Mouse (Mus musculus): Measurements from ENCODE around the gene 0610012G03Rik.
"Not testable (repeated sequence)": the region's sequence is repeated elsewhere in the genome, so short reads cannot be mapped to it uniquely, and the experiment has no call there.

Gene 0610012G03Rik

DNA sequence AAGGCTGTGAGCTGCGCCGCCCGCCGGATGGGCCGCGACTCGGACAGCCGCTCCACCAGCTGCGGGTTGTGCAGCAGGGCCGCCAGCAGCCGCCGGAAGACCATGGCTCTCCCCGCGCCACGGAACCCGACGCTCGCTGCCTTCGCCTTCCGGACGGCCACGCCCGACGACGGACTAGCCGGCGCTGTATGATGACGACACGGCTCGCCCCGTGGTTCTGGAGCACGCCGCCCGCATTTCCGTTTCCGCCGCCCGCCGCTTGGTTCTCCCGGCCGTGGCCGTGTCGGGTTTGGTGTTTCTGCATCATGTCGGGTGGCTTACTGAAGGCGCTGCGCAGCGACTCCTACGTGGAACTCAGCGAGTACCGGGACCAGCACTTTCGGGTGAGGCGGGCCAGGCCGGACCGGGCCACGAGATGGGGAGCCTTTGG lies at the start of gene 0610012G03Rik, which contains the start of gene Ncbp2:
TSS of gene 0610012G03Rik (minus strand) at position 150 of the 430 bp plus-strand sequence.
TSS of gene Ncbp2 (plus strand) at position 169 of the 430 bp plus-strand sequence.
- peak; percentile 92 to 94 for DNase-seq (ENCODE audit: low spot score in 2 of 2)

DNA sequence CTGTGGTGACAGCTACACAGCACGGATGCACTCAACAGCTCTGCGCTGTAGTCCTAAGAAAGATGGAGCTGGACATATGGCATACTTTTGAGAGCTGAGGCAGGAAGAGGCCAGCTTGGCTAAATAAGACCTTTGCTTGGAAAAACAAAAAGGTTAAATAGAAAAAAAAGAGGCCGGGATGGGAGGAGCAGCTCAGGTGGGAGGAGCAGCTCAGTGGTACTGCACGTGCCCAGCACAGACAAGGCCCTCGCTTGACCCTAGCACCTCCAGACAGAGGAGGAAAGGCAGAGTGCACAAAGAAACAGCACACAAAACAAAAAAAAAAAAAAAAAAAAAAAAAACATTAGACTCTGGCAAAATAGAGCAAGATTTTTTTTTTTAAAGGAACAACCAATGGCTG lies 48.1 kb upstream of the 0610012G03Rik start:
- DNase-seq (ENCODE audit: low spot score in 2 of 2), result no peak

DNA sequence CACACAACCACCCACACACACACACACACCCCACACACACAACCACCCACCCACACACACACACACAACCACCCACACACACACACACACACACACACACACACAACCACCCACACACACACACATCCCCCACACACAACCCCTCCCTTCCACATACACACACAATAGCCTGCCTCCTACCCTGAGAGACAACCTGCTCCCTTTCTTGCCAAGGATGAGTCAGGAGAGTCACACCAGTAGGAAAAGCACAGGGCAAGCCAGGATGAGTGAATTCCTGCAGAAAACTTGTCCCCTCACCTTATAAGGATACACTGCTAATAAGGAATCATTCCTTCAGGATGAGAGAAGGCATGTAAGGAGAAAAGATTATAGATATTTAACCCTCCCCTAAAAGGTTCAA lies 45.7 kb upstream of the 0610012G03Rik start:
- no peak for DNase-seq (ENCODE audit: low spot score in 2 of 2)

DNA sequence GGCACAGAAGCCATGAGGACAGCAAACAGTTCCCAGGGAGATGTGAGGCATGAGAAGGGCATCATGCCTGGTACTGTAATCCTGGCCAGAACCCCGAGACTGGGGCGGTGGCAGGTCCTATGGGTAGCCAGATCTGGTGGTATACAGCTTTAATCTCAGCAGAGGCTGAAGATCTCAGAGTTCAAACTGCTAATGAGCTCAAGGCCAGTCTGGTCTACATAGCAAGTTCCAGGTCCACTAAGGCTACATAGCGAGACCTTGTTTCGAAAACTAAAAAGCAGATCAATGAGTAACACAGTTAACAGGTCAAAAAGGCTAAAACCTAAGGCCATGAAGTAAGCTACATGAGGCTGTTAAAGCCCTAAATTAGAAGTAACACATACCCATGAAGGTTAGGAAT lies 44.9 kb upstream of the 0610012G03Rik start:
- DNase-seq (ENCODE audit: low spot score in 2 of 2), result no peak

DNA sequence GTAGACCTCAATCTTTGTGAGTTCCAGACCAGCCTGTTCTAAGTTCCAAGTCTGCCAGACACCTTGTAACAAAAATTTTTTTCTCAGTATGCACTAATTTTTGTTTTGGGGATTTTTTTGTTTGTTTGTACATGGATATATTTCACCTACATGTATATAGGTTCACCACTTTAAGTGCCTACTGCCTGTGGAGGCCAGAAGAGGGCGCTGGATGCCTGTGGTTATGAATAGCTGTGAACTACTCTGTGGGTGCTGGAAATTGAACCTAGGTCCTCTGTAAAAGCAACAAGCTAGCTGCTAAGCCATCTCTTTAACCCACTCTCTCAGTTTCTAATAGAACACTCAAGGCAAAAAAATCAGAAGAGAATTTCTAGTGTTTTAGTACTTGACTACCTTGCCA lies 43.7 kb upstream of the 0610012G03Rik start:
- DNase-seq (ENCODE audit: low spot score in 2 of 2), result no peak

DNA sequence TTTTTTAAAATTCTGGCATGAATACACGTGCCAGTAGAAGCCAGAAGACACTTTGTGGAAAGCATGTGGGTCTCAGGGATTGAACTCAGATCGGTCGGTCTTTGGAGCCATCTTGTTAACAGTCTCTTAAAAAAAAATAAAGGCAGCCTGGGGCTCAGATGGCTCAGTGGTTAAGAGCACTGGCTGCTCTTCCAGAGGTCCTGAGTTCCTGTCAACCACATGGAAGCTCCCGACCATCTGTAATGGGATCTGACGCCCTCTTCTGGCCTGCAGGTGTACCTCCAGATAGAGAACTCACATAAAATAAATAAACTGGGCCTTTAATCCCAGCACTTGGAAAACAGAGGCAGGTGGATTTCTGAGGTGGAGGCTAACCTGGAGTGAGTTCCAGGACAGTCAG lies 32.7 kb upstream of the 0610012G03Rik start:
- no peak for DNase-seq (ENCODE audit: low spot score in 2 of 2)

DNA sequence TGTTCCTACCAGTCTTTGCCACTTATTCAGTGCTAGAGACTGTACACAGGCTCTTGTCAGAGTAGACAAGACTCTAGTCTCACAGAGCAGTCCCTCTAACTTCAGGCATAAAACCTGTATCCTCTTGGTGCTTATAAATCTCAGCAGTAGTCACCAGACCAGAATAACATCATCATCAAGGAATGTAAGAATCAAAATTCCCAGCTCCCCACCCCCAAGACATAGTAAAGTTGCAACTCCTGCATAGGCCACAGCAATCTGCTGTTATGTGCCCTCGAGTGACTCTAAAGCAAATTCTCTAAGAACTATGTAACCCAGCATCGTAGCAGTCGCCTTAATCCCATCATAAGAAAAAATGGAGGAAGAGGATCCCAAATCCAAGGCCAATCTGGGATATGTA lies 31.2 kb upstream of the 0610012G03Rik start:
- no peak for DNase-seq (ENCODE audit: low spot score in 2 of 2)

DNA sequence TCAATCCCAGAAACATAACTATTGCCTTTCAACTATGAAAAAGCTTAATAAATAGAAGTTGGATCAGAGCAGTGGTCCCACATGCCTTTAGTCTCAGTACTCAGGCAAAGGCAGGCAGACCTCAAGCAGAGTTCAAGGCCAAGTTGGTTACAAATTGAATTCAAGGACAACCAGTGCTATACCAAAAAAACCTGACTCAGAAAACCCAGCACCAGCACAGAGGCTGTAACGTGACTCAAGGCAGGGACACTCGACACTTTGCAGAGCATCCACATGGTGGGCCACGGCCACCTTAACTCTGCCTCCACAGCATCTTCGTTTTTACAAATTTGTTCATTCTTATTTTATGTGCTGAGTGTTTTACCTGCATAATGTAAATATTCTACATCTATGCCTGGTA lies 27.0 kb upstream of the 0610012G03Rik start:
- DNase-seq (ENCODE audit: low spot score in 2 of 2), result no peak

DNA sequence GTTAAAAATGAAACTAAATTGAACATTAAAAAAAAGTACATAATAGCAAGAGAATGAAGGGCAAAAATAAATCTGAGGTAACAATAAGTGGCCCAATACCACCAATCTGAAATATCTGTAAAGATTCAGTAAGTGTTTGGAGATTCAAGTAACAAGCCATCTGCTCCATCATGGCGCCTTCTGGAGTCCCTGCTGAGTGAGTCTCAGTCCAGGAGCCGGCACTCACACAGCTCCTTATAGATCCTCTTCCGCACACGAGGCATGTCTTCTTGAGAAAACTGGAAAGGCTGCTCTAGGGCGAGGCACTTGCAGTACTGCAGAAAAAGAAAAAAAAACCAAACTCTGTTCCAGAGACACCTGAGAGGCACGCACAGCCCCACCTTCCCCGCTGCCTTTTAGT lies 14.9 kb upstream of the 0610012G03Rik start:
- DNase-seq (ENCODE audit: low spot score in 2 of 2), result no peak

DNA sequence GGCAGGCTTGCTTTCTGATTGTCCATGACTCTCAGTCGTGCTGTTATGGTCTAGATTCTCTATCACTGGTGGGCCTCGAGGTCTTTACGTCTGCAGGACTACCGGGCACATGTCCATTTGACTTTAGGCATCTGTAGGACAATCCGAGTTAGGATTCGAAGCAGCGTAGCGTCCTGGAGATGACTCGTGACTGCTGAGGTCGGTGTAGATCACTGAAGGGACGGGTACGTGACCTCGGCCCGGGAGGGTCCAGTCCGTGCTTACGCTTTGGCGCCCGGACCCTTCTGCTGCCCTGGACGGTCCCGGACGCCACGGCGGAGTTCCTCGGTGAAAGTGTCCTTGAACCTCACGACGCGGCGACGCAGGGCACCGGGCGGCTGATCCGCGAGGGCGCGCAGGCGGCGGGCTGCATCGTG lies 385 bp downstream of the 0610012G03Rik start:
- peak in 1 of 2 experiments; percentile 24 for DNase-seq (ENCODE audit: low spot score in 2 of 2)

DNA sequence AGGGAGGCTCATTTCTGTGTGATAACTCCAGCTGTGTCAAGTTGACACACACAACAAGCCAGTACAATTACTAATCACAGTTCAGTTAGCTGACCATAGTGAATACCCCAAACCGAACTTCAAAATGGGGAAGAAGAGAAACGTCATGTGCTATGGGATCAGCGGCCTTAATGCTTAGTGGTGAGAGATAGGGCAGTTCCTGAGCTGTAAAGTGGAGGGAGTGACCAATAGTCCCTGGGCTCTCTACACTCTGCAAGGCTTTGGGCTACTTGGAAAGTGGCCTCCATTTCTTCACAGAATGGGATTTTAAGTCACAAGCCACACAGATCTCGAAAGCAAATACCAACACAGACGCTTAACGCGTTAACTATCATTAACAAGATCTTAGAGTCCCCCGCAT lies 961 bp downstream of the 0610012G03Rik start:
- no peak for DNase-seq (ENCODE audit: low spot score in 2 of 2)

DNA sequence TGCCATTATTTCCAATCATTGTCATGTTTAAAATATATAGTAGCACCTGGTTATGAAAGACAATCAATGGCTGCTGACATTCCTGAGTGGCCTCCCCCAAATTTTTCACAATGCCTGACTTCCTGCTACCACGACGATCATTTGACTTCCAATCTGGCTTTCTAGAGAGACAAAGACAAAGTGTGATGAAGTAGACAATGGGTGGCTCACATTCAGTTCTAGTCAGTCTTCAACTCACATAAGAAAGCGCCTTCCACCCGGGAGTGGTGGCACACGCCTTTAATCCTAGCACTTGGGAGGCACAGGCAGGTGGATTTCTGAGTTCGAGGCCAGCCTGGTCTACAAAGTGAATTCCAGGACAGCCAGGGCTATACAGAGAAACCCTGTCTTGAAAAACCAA lies 2.3 kb downstream of the 0610012G03Rik start:
- not testable (repeated sequence) for DNase-seq (ENCODE audit: low spot score in 2 of 2)

DNA sequence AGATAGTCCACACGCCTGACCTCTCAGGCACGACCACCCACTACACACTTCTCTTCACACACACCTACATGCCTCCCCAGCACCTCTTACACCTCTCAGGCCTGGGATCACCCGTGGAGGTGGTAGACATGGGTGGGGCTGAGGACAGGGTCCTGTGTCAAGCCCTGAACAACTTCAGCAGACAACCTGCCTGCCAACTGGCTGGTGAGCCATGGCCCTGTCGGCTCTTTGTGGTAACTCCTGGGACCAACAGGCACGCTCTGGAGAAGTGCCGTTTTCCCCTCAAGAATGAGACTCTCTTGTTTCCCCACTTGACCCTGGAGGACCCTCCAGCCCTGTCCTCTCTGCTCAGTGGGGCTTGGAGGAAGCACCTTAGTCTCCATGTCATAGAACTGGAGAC lies 2.9 kb downstream of the 0610012G03Rik start:
- no peak for DNase-seq (ENCODE audit: low spot score in 2 of 2)

DNA sequence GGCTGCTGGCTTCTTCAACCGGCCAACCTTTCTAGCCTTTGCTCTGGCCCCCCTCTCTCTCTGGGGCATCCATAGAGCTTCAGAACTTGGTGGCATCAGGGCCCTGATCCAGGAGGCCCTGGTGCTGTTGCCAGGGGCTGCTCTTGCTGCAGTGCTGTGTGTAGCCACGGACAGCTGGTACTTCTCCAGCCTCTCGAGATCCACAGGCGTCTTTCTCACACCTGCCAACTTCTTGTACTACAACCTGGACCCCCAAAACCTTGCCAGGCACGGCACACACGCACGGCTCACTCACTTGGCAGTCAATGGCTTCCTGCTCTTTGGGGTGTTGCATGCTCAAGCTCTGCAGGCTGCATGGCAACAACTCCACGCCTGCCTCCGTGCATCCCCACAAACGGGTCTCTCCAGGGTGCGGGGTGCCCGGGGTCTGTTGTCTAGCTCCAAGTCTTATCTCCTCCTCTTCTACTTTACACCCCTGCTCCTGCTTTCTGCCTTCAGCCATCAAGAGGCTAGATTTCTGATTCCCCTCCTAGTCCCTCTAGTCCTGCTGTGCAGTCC lies 3.5 kb downstream of the 0610012G03Rik start:
- DNase-seq (ENCODE audit: low spot score in 2 of 2), result peak in 1 of 2 experiments; percentile 21

DNA sequence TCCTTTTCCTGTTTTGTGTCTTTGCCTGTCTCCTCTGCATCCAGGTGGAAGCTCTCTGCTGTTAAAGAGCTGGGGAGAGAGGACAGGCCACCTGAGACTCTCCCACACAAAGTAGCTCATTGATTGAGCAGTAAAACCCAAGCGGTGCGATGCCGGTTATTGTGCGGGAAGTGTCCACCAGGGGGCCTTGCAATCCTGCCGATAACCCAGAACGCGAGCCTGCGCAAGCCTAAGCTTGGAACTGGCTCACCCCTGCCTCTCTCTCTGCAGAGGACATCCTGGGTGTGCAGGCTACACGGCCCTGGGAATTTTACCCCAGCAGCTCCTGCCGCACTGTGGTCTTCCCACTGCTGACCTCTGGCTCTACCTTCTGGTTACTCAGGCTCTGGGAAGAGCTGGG lies 4.3 kb downstream of the 0610012G03Rik start:
- peak; percentile 71 to 78 for DNase-seq (ENCODE audit: low spot score in 2 of 2)

DNA sequence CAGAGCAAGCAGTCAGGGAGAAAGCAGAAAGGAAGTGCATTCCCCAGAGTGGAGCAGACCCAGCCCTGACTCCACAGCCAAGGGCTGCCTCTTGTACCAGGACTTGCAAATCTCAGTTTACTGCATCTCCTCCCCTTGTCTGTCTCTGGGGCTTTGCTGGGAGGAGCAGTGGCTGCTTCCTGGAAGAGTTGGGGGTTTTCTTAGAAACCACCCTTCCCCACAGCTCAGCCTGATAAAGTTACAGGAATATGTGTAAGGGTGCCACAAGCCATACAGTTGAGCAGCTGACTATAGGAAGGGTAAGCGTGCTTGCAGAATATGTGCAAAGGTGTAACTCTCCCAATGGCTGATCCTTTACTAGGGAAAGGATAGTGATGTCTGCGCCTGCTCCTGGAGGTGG lies 7.7 kb downstream of the 0610012G03Rik start:
- no peak for DNase-seq (ENCODE audit: low spot score in 2 of 2)

DNA sequence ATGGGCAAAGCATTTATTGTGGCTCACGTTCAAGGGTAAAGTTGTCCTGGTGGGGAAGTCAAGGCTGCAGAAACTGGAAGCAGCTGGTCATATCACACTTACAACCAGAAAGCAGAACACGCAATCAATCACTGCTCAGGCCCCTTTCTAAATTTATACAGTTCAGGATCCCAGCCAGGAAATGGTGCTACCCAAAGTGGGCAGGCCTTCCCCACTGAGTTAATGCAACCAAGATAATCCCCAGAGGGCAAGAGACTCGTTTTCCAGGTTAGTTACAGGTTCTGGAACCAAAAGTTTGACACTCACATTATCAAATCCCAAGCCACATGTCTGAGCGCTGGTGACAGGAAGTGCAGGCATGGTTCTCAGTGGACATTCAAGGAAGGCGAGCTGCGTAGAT lies 9.4 kb downstream of the 0610012G03Rik start:
- DNase-seq (ENCODE audit: low spot score in 2 of 2), result no peak

DNA sequence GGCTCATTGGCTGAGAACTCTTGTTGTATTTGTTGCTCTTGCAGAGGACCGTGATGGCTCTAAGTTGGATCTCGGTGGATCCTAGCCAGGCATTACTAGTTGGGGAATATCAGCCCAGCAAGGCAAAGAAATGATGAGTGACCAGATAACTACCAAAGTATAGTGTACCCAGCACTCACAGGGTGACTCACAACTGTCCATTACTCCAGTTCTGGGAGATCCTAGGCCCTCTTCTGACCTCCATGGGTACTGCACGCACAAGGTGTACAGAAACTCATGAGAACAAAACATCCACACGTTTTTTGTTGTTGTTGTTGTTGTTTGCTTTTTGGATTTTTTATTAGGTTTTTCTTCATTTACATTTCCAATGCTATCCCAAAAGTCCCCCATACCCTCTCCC lies 11.7 kb downstream of the 0610012G03Rik start:
- no peak for DNase-seq (ENCODE audit: low spot score in 2 of 2)

DNA sequence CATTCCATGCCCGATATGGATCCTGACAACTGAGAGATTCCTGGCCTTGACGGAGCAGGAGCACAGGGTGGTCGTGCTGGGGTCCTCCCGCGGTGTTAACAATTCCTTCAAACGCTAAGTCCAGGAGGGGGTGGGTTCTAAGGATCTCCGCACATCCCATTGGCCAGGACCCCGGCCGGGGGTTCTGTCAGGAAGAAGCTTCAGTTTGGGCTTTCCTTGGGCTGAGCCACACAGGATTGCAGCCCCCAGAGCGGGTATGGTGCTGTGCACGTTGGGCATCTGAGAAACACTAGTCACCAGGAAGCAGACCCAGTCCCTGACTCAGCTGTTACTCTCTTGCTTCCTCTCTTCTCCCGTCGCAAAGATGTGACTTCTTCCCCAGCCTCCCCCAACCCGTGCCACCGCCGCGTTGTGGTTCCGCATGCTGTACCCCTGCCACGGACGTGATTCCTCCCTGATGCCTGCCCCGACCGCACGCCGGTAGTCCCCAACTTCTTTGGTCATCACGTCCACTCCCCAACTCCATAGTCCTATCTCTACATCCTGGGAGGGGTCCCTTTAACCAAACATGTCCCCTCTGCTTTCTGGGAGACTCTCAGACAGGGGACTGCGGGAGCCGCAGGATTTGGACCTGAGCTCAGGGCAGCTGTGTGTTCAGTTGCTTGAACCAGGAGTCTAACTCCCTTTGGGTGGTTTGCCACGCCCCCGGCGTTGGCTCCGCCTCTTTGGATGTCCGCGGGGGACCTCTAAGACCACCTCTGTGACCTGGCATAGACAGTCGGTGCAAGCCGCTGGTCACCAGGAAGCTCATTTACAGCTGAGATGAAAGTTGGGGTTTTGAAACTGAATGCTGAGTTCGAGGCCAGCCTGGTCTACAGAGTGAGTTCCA lies 13.0 kb downstream of the 0610012G03Rik start:
- peak in 1 of 2 experiments; percentile 27 for DNase-seq (ENCODE audit: low spot score in 2 of 2)

DNA sequence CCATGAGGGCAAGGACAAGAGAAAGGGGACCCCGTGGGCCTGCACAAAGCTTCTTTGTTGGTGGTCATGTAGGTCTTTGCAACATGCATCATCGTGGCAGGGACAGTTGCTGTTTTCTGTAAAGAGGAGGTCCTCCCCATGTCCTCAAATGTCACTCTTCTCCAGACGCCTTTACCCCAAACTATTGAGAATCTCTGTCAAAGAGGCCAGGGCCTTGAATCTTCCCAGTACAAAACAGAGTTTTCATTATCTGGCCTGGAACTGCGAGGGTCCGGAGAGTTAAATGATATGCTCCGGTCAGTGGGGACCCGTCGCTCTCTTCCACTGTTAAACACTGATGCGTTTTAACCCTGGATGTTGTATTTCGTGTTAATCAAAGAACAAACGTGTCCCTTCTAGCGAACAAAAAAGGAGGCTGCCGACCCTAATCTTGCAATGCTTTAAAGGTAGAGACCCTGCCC lies 13.7 kb downstream of the 0610012G03Rik start:
- peak in 1 of 2 experiments; percentile 21 for DNase-seq (ENCODE audit: low spot score in 2 of 2)

DNA sequence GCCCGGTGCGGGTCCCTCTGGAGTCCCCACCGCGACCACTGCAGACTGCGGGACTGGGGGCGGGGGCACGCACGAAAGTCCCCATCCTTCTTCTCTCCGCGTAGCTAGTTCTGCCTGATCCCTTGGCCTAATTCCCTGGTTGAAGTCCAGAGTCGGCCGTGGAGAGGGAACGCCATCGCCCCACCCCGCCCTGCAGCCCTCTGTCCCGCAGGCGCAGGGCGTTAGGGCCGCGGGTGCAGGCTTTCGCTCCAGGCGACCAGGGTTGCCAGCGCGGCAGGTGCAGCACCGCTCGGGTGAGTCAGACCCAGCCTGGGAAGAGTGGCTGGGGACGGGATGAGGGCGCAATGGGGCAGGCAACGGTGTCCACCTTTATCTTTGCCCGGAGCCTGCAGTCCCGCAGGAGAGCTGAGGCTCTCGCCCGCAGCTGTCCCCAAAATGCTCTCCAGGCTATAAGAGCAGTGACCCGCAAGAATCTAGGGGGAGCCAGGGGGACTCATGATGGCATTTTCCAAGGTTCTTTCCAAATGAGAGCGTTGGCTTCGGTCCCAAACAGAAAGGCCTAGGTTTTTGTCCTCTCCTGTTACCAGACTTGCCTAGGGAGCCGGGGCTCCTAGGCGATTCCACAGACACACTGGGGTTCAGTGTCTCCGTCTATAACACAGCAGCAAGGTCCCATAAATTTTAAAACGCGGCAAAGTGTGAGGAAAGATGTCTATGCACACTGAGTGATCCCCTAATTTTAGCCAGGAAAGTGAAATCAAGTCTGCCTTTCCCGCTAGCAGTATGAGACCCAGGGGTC lies 14.3 kb downstream of the 0610012G03Rik start, which contains the start of gene Pigz:
TSS of gene Pigz (plus strand) at position 101 of the 799 bp plus-strand sequence.
- peak in 1 of 2 experiments; percentile 32 for DNase-seq (ENCODE audit: low spot score in 2 of 2)
